Mouse (Mus musculus) megakaryocyte, embryonic 14.5 days (primary cell): ENCODE data around the gene Asxl1. TPM values are rescaled to one million over a fixed set of nuclear protein-coding genes. Genes with fewer than 3 reads are reported as not detected.

ENCODE experiments used
- H3K27me3 ChIP-seq: replicated peaks from 2 replicates; pipeline ENCODE3; 2012; ENCODE audit warnings: inconsistent platforms
- H3K36me3 ChIP-seq: replicated peaks from 2 replicates; pipeline ENCODE3; 2012; ENCODE audit warnings: low read length, inconsistent platforms, mixed read lengths
- H3K4me1 ChIP-seq: 2 replicates; pipeline ENCODE4 v1.6.1; 2012; ENCODE audit warnings: inconsistent platforms
- H3K4me3 ChIP-seq: replicated peaks from 2 replicates; pipeline ENCODE3; 2012; ENCODE audit warnings: moderate library complexity, mild to moderate bottlenecking, inconsistent platforms
- H3K9me3 ChIP-seq: 2 replicates; pipeline ENCODE4 v1.6.1; 2012; ENCODE audit warnings: inconsistent platforms
- FLI1 ChIP-seq: IDR thresholded peaks from 2 replicates; pipeline ENCODE4 v1.6.1; 2012; ENCODE audit warnings: low read length, inconsistent platforms, mixed read lengths
- GATA1 ChIP-seq: IDR thresholded peaks from 3 replicates; pipeline ENCODE4 v1.6.1; 2012; ENCODE audit warnings: mixed read lengths, low read length, inconsistent platforms, borderline replicate concordance
- polyA plus RNA-seq: library from polyadenylated mRNA; stranded (reverse); fragments of >175 nt; gene quantifications from 2 replicates; pipeline ENCODE4 v1.2.3, GENCODE M21; 2012; ENCODE audit warnings: low replicate concordance; ENCODE audit not compliant: insufficient read depth

Gene Asxl1
- polyA plus RNA-seq, 1 experiment, result 2.1 TPM

GRCm38 (mm10) chr2:153436641-153437305 lies 91.1 kb downstream of the Asxl1 start:
- H3K27me3 ChIP-seq, result no peaks in the 10 kb centered on the region
- H3K9me3 ChIP-seq, result no peaks in the 10 kb centered on the region
- peaks cover 93% of the 10 kb centered on the region for H3K36me3 ChIP-seq
- TF ChIP-seq FLI1, result no peak
- TF ChIP-seq GATA1, result no peak
- H3K4me1 ChIP-seq, result peaks cover 95% of the 10 kb centered on the region
- H3K4me3 ChIP-seq, result no peak overlapping the region

GRCm38 (mm10) chr2:153437306-153437659 lies 91.7 kb downstream of the Asxl1 start:
- Histone ChIP-seq H3K36me3 (peaks cover 93% of the 10 kb centered on the region), H3K4me3 (peak overlapping the region; percentile 66)

GRCm38 (mm10) chr2:153440755-153441154 lies 95.1 kb downstream of the Asxl1 start:
- TF ChIP-seq FLI1 (no peak), GATA1 (no peak)
- Histone ChIP-seq H3K36me3 (peaks cover 72% of the 10 kb centered on the region), H3K4me1 (peaks cover 92% of the 10 kb centered on the region), H3K27me3 (no peaks in the 10 kb centered on the region), H3K9me3 (no peaks in the 10 kb centered on the region), H3K4me3 (no peak overlapping the region)

More at GRCm38 (mm10) chr2:153437306-153437659, 91.7 kb downstream of the Asxl1 start:
- TF ChIP-seq GATA1 (no peak), FLI1 (no peak)
- H3K27me3 ChIP-seq, result no peaks in the 10 kb centered on the region
- no peaks in the 10 kb centered on the region for H3K9me3 ChIP-seq
- H3K4me1 ChIP-seq, result peaks cover 95% of the 10 kb centered on the region

- Histone ChIP-seq H3K27me3 (no peaks in the 10 kb centered on the region), H3K36me3 (peaks cover 68% of the 10 kb centered on the region), H3K9me3 (no peaks in the 10 kb centered on the region), H3K4me1 (peaks cover 92% of the 10 kb centered on the region), H3K4me3 (no peak overlapping the region)
- TF ChIP-seq GATA1, result no peak
- no peak for TF ChIP-seq FLI1
These were observed 95.6 kb downstream of the Asxl1 start for GRCm38 (mm10) chr2:153441228-153441627.

GRCm38 (mm10) chr2:153442720-153443119 lies 97.1 kb downstream of the Asxl1 start:
- H3K36me3 ChIP-seq, result peaks cover 66% of the 10 kb centered on the region
- H3K9me3 ChIP-seq, result no peaks in the 10 kb centered on the region
- no peaks in the 10 kb centered on the region for H3K27me3 ChIP-seq
- H3K4me1 ChIP-seq, result peaks cover 92% of the 10 kb centered on the region
- H3K4me3 ChIP-seq, result no peak overlapping the region
- TF ChIP-seq GATA1 (no peak), FLI1 (no peak)

GRCm38 (mm10) chr2:153443434-153444240 lies 98.0 kb downstream of the Asxl1 start:
- H3K9me3 ChIP-seq, result no peaks in the 10 kb centered on the region
- no peaks in the 10 kb centered on the region for H3K27me3 ChIP-seq
- TF ChIP-seq FLI1, result no peak
- TF ChIP-seq GATA1, result no peak
- H3K4me3 ChIP-seq, result peak overlapping the region; percentile 92
- peaks cover 65% of the 10 kb centered on the region for H3K36me3 ChIP-seq
- peaks cover 92% of the 10 kb centered on the region for H3K4me1 ChIP-seq

- TF ChIP-seq FLI1 (no peak), GATA1 (no peak)
- Histone ChIP-seq H3K4me3 (peak overlapping the region; percentile 92), H3K9me3 (no peaks in the 10 kb centered on the region), H3K36me3 (peaks cover 66% of the 10 kb centered on the region), H3K4me1 (peaks cover 92% of the 10 kb centered on the region), H3K27me3 (no peaks in the 10 kb centered on the region)
These were observed 98.9 kb downstream of the Asxl1 start for GRCm38 (mm10) chr2:153444254-153445136.

GRCm38 (mm10) chr2:153445137-153446016 lies 99.7 kb downstream of the Asxl1 start:
- no peak for TF ChIP-seq FLI1
- TF ChIP-seq GATA1, result no peak
- peaks cover 93% of the 10 kb centered on the region for H3K4me1 ChIP-seq

GRCm38 (mm10) chr2:153446017-153446408 lies 100.4 kb downstream of the Asxl1 start:
- no peaks in the 10 kb centered on the region for H3K9me3 ChIP-seq
- peak overlapping the region; percentile 92 for H3K4me3 ChIP-seq
- H3K27me3 ChIP-seq, result no peaks in the 10 kb centered on the region
- peaks cover 88% of the 10 kb centered on the region for H3K4me1 ChIP-seq
- H3K36me3 ChIP-seq, result peaks cover 66% of the 10 kb centered on the region
- TF ChIP-seq FLI1 (no peak), GATA1 (no peak)

More at GRCm38 (mm10) chr2:153445137-153446016, 99.7 kb downstream of the Asxl1 start:
- Histone ChIP-seq H3K9me3 (no peaks in the 10 kb centered on the region), H3K36me3 (peaks cover 70% of the 10 kb centered on the region), H3K27me3 (no peaks in the 10 kb centered on the region), H3K4me3 (peak overlapping the region; percentile 92)
